Mouse (Mus musculus) CD8-positive naive resting alpha-beta T cell, adult 57 days (primary cell): ENCODE measurements around the gene Frmpd2. TPM values are rescaled to one million over a fixed set of nuclear protein-coding genes. Genes with fewer than 3 reads are reported as not detected.

Experiments used
- total RNA-seq: library from RNA; stranded (reverse); gene quantifications from one replicate; pipeline ENCODE4 v1.2.4, GENCODE M21; 2023

Frmpd2 gene
- total RNA-seq, result not detected

DNA sequence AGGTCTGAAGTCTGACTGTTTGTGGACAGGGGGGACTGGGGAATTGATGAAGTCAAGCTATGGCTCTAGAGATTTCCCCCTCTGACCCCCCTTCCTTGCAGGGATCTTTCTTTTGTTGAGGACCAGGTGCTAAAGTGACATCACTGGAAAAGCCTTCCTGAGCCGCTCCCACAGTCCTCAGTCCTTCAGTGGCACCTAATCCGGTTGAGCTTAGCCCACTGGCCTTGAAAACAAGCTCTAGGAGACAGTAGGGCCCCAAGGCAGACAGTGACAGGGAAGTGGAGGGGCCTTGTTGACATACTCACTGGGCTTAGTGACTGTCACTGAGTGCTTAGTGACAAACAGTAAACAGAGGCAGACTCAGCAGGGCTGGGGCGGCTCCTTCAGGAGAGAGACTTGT, at the start of gene Frmpd2:
Gene Frmpd2 (plus strand): TSS at position 366 of the 400 bp plus-strand sequence.

DNA sequence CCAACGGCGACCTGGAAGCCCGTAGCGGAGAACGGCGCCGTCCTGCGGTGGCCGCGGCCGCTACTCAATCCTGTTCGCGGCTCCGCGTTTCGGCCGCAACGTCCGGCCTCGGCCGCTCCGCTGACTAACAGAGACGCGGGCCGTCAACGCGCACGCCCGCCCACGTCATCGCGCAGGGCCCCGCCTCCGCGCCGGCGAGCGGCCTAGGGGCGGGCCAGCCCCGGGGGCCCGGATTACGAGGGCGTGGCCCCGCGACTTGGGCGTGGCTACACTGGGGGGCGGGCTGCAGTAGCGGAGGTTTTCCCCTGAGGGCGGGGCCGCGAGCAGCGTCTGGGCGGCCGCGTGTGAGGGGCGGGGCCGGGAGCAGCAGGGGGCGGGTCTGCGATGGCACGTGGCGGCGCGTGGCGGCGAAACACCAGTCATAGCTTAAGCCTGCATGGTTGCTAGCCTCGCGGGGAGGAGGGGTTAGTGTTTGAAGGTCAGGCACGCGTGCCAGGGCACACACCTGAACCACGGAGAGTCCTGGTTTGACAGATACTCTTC, 24.4 kb upstream of the Frmpd2 start, which contains the start of gene Mapk8:
Gene Mapk8 (minus strand): TSS at position 132 of the 543 bp plus-strand sequence.

DNA sequence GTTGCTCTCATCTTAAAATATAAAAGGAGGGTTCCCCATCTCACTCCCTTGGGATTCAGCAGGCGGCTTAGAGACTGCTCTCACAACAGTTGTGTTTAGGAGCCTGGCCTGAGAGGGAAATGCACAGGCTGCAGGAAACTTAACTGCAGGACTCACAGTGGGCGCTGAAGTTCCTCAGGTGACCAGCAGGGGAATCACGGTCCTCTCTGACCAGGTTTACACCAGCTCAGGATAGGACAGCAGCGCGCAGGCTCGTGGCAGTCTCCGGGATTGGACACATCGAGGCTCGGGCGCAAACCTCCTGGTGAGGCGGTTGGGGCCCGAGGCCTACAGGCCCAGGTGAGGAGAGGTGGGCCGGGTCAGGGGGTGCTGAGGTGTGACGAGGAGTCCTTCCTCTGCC, 117.5 kb downstream of the Frmpd2 start, which contains the start of gene Ptpn20:
Gene Ptpn20 (plus strand): TSS at position 257 of the 400 bp plus-strand sequence.

Other genes with a start within 250 kb of the Frmpd2 start
- gene Mapk8, start 24.5 kb upstream of the Frmpd2 start, total RNA-seq, result 34.4 TPM
- gene Ptpn20, start 117.5 kb downstream of the Frmpd2 start, total RNA-seq, result not detected